Mouse (Mus musculus) small intestine, adult 2 months (tissue): ENCODE data around the gene Zfp683.

Source experiments
- CTCF ChIP-seq: fragments of 200-500 bp; IDR thresholded peaks from 2 replicates; pipeline ENCODE4 v1.5.1; 2012; ENCODE audit warnings: low read depth, mild to moderate bottlenecking, control low read depth, inconsistent platforms, low read length, moderate library complexity, mixed read lengths; ENCODE audit not compliant: insufficient replicate concordance, insufficient read length; ENCODE audit errors: extremely low read depth
- POLR2A ChIP-seq: fragments of 200-500 bp; IDR thresholded peaks from 2 replicates; pipeline ENCODE4 v1.6.1; 2012; ENCODE audit warnings: low read depth, mild to moderate bottlenecking, control low read depth, inconsistent platforms, low read length, moderate library complexity

GRCm38 (mm10) chr4:134043041-134043440 lies 10.6 kb upstream of the Zfp683 start:
- TF ChIP-seq CTCF (no peak), POLR2A (no peak)
